Mouse (Mus musculus): ENCODE measurements around the gene Mllt10. TPM values are rescaled to one million over a fixed set of nuclear protein-coding genes. Genes with fewer than 3 reads are reported as not detected.

Mllt10 gene
- polyA plus RNA-seq, 1 experiment from 2014 or later = 36.4 TPM

Small RNAs within 50 kb of the gene (microRNA-seq; reads per million reads assigned to microRNA genes)
- gene Gm23638 (ENCODE audit: borderline number of aligned reads) (not detected), gene Mir7655 (ENCODE audit: borderline number of aligned reads) (10.6 reads per million, percentile 45 among the genes with 10 or more reads in this experiment)

Other genes with a start within 250 kb of the Mllt10 start
- gene H2al2a, start 58.3 kb upstream of the Mllt10 start, polyA plus RNA-seq (2014; fragmentation: Nextera tagmentation; extraction: Ambion mirVana) = not detected in 2 replicates
- gene A930004D18Rik, start 17.5 kb upstream of the Mllt10 start, polyA plus RNA-seq (2014; fragmentation: Nextera tagmentation; extraction: Ambion mirVana) = 7.1 and 9.1 TPM in 2 replicates
- 6.0 and 6.4 TPM in 2 replicates for gene Skida1, start 6.2 kb upstream of the Mllt10 start, polyA plus RNA-seq (2014; fragmentation: Nextera tagmentation; extraction: Ambion mirVana)

Data from heart, embryonic 11.5 days (tissue).